Mouse (Mus musculus) brain, embryonic 14.5 days (tissue): ENCODE results near the gene Cacng5.

Experiments
- CTCF ChIP-seq: fragments of 200-500 bp; IDR thresholded peaks from 2 replicates; pipeline ENCODE4 v1.5.1; 2012; ENCODE audit warnings: inconsistent platforms, mild to moderate bottlenecking, moderate library complexity, borderline replicate concordance; ENCODE audit not compliant: insufficient read depth, insufficient read length; ENCODE audit errors: extremely low read depth
- POLR2A ChIP-seq: fragments of 200-500 bp; IDR thresholded peaks from 2 replicates; pipeline ENCODE4 v1.6.1; 2012; ENCODE audit warnings: mild to moderate bottlenecking, inconsistent platforms, borderline replicate concordance; ENCODE audit not compliant: poor library complexity, insufficient read depth, insufficient read length, severe bottlenecking; ENCODE audit errors: extremely low read depth

- TF ChIP-seq CTCF (no peak), POLR2A (no peak)
Observed at GRCm38 (mm10) chr11:107929712-107930111, 14.9 kb upstream of the Cacng5 start.
